Mouse (Mus musculus) kidney, postnatal 36 days (tissue): Measurements from ENCODE around the gene Shroom1.

ENCODE experiments used
- DNase-seq, 2 experiments: peaks; one replicate each; pipeline ENCODE4 v3.0.0; 2021 to 2022; ENCODE audit warnings: mixed read lengths in 2 of 2

Shroom1 gene

DNA sequence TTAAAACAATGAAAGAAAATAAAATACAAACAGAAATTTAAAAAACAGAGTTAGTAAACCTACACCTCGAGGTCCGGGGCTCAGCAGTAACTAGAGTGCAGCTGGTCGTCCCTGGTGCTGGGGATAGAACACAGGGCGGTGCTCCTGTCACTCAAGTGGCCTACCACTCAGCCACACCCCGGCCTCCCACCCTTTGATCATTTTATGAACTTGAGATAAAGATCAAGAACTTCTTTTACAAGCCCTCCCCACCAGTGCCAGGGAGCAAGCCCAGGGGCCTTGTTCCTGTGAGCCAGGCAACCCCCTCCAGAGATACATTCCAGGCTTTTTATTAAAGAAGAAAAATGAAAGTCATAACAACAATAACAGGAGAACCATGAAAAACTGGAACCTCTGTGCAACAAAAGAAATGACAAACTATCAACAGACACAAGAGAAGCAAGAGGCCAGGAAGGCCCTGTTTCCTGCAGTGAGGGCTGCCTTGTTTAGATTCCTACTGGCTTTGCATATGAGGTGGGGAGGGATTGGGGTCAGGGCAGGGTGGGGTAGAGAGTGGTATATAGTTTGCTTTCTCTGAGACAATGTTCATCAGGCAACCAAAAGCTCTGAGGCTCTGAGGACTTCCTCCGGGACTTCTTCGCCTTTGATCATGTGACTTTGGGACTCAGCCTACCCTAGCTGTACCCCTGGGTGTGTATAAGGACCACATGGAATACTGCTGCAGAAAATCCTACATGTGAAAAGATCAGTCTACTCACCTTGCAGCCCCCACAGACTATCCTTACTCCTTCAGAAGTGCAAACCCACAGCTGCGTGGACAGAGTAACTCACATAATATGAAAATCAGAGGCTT, 60.0 kb downstream of the Shroom1 start:
- no peak for DNase-seq
